Mouse (Mus musculus): ENCODE measurements around the gene Ocrl.

DNA sequence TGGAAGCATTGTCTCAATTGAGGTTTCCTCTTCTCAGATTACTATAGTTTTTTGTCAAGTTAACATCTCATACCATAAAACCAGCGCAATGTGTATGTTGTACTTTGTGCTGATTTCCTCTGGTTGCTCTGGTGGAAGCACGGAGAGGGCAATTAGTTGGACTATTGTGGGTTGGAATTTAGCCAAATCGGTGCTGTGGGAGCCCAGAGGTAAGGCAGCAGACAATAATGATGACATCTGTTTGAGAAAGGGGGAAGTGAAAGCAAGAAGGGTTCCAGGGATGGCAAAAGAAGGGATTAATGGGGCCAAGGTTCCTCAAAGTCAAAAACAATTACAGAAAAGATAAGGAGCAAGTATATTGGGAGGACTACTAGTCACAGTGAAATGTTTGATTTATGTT lies 15.8 kb downstream of the Ocrl start:
- no peak for TF ChIP-seq MYOD1 (IDR thresholded peaks at IDR 0.05; ENCODE audit: control insufficient read depth in 1 of 3, insufficient read length in 2 of 3, low read depth in 2 of 3)
- no peak for TF ChIP-seq POLR2A (IDR thresholded peaks at IDR 0.05; ENCODE audit: insufficient read length, low read depth)
- no peak for TF ChIP-seq USF1 (IDR thresholded peaks at IDR 0.05; ENCODE audit: low read depth)
- TF ChIP-seq E2F4 (IDR thresholded peaks at IDR 0.05; ENCODE audit: insufficient read depth) = no peak
- no peak for TF ChIP-seq CEBPB (IDR thresholded peaks at IDR 0.05; ENCODE audit: insufficient read depth, poor library complexity, severe bottlenecking)
- no peak for TF ChIP-seq MYOG (IDR thresholded peaks at IDR 0.05; ENCODE audit: control insufficient read depth in 1 of 3, insufficient read depth in 1 of 3, insufficient read length in 2 of 3, low read depth in 2 of 3)
- no peak for TF ChIP-seq POLR2AphosphoS2 (IDR thresholded peaks at IDR 0.05; ENCODE audit: insufficient read length, low read depth)
- TF ChIP-seq MAX (IDR thresholded peaks at IDR 0.05; ENCODE audit: low read depth) = no peak
- TF ChIP-seq REST (IDR thresholded peaks at IDR 0.05; ENCODE audit: insufficient read depth, insufficient read length) = no peak
- TF ChIP-seq TCF12 (IDR thresholded peaks at IDR 0.05; ENCODE audit: insufficient read depth, poor library complexity, severe bottlenecking) = no peak
- TF ChIP-seq SRF (IDR thresholded peaks at IDR 0.05; ENCODE audit: control insufficient read depth, insufficient read length, low read depth) = no peak
- TF ChIP-seq TCF3 (IDR thresholded peaks at IDR 0.05; ENCODE audit: insufficient read length, low read depth) = no peak
